Mouse (Mus musculus) stomach, postnatal 0 days (tissue): ENCODE measurements at regions not wholly inside any gene's neighbourhood (a gene's known extent, or its start where the extent isn't known, plus 50 kb on each side); places are given as distances from the start of the nearest gene placed in this dataset.

Experiments used
- ATAC-seq: fragments of 200-750 bp; cut with Nextera tagmentation; 2 replicates; pipeline ENCODE4 v1.8.0; 2017; ENCODE audit not compliant: low FRiP score, low TSS enrichment
- DNase-seq: peaks from one replicate; pipeline ENCODE4 v3.0.0-alpha.2; 2016; ENCODE audit warnings: low spot score
- H3K27ac ChIP-seq: fragments of 300-500 bp; sonication (generic); replicated peaks from 2 replicates; pipeline ENCODE4 v1.5.1; 2014; ENCODE audit warnings: mild to moderate bottlenecking, control low read depth
- H3K27me3 ChIP-seq: fragments of 300-500 bp; sonication (generic); 2 replicates; pipeline ENCODE4 v1.6.1; 2014; ENCODE audit warnings: low read length; ENCODE audit not compliant: control insufficient read depth, insufficient read depth
- H3K36me3 ChIP-seq: fragments of 300-500 bp; sonication (generic); 2 replicates; pipeline ENCODE4 v1.6.1; 2014; ENCODE audit warnings: low read length, mixed read lengths; ENCODE audit not compliant: control insufficient read depth, insufficient read depth
- H3K4me1 ChIP-seq: fragments of 300-500 bp; sonication (generic); replicated peaks from 2 replicates; pipeline ENCODE4 v1.6.1; 2014; ENCODE audit warnings: antibody characterized with exemption; ENCODE audit not compliant: control insufficient read depth, insufficient read depth
- H3K4me2 ChIP-seq: fragments of 300-500 bp; sonication (generic); replicated peaks from 2 replicates; pipeline ENCODE4 v1.6.1; 2014; ENCODE audit warnings: low read depth, mild to moderate bottlenecking, control low read depth, moderate library complexity
- H3K4me3 ChIP-seq: fragments of 300-500 bp; sonication (generic); 2 replicates; pipeline ENCODE4 v1.5.1; 2014; ENCODE audit warnings: low read depth, low read length, control low read depth
- H3K9ac ChIP-seq: fragments of 300-500 bp; sonication (generic); 2 replicates; pipeline ENCODE4 v1.6.1; 2014; ENCODE audit warnings: mild to moderate bottlenecking, low read length, control low read depth, mixed read lengths
- H3K9me3 ChIP-seq: fragments of 300-500 bp; sonication (generic); 2 replicates; pipeline ENCODE4 v1.6.1; 2016; ENCODE audit warnings: low read length; ENCODE audit not compliant: control insufficient read depth
- CTCF ChIP-seq: IDR thresholded peaks from 2 replicates; pipeline ENCODE4 v1.5.1; 2016; ENCODE audit warnings: antibody characterized with exemption, low read depth, mild to moderate bottlenecking, moderate library complexity
- EP300 ChIP-seq: optimal IDR thresholded peaks from 2 replicates; pipeline ENCODE3; 2016; ENCODE audit warnings: antibody characterized with exemption
- WGBS: fragments of 180-500 bp; shearing (Covaris S2); extraction: QIAGEN DNeasy Blood & Tissue Kit; methylation state at CpG from one replicate; pipeline ENCODE4 v1.1.7; 2014; 5-methylcytosine and 5-hydroxymethylcytosine counted together

DNA sequence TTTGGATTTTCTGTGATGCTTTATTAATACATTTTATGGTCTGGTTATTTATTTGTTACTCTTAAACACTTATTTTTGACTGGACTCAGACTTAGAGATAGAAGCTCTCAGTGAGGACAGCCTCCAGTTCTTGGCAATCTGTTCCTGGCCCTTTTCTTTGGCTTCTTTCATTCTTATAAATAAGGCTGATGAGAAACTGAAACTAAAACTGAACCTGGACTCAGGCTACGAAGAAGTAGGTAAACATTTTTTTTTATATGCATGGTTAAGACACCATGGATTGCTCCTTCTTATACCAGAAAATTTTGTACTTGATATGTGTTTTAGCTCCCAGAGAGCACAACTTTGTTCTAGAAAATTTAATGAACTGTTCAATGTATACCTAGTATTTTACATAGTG is 293.4 kb upstream of the Ndst3 start:
- Histone ChIP-seq H3K4me3 (no peak overlapping the region), H3K9me3 (no peaks in the 10 kb centered on the region), H3K36me3 (no peaks in the 10 kb centered on the region), H3K9ac (no peak overlapping the region), H3K4me1 (no peaks in the 10 kb centered on the region), H3K4me2 (peak overlapping the region; percentile 41), H3K27me3 (no peaks in the 10 kb centered on the region), H3K27ac (no peak overlapping the region)
- WGBS: 12% methylated on average over 1 of the region's 1 CpGs
- DNase-seq: no peak
- ATAC-seq: no peak
- TF ChIP-seq EP300 (no peak), CTCF (no peak)

- ATAC-seq: no peak
- H3K27me3 ChIP-seq: no peaks in the 10 kb centered on the region
- no peaks in the 10 kb centered on the region for H3K36me3 ChIP-seq
- no peak overlapping the region for H3K4me3 ChIP-seq
- H3K9me3 ChIP-seq: no peaks in the 10 kb centered on the region
- H3K4me1 ChIP-seq: no peaks in the 10 kb centered on the region
- H3K9ac ChIP-seq: no peak overlapping the region
- WGBS: 74% methylated on average over 3 of the region's 3 CpGs
- H3K27ac ChIP-seq: no peak overlapping the region
- H3K4me2 ChIP-seq: no peak overlapping the region
- TF ChIP-seq CTCF: no peak
- no peak for TF ChIP-seq EP300
- no peak for DNase-seq
Measured at GRCm38 (mm10) chr3:123999957-124000616, 309.4 kb upstream of the Ndst3 start.

DNA sequence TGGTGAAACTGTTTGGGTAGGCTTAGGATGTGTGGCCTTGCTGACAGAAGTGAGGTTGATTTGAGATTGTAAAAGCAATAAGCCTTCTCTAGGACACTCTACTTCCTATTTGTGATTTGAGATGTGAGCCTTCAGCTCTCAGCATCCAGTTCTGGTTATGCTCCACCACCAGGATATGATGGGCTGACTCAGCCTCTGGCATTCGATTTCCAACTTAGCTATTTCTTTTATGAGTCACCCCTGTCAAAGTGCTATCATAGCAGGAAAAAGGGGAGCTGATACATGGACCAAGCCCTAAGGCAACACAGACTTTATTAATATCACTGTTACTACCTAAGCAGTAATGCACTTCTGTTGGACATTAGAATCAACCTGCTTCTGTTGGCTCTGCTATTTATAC is 310.2 kb upstream of the Ndst3 start:
- peak; percentile 79 for ATAC-seq

DNA sequence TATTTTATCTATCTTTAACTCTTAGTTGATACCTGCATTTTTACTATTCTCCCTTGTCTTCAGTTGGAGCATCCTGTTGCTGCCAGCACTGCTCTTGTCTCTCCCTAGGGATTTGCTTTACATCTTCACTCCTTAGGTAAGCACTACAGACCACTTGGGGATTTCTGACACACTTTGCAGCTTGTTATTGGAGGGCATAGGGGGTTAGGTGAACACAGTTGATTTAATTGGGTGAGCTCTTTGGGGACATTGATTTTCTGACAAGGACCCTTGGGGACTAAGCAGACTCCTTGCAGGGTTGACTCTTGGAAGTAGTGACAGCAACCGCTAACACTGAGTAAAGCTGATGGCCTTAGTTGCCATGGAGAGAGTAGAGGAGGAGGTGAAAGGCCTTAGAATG is 309.0 kb upstream of the Tram1l1 start:
- H3K4me1 ChIP-seq: no peaks in the 10 kb centered on the region
- TF ChIP-seq CTCF (no peak), EP300 (no peak)
- no peaks in the 10 kb centered on the region for H3K9me3 ChIP-seq
- DNase-seq (no peak), ATAC-seq (no peak)
- WGBS: 77% methylated on average over 1 of the region's 1 CpGs
- H3K4me2 ChIP-seq: no peak overlapping the region
- no peak overlapping the region for H3K27ac ChIP-seq
- no peaks in the 10 kb centered on the region for H3K27me3 ChIP-seq
- H3K36me3 ChIP-seq: no peaks in the 10 kb centered on the region
- H3K4me3 ChIP-seq: no peak overlapping the region
- no peak overlapping the region for H3K9ac ChIP-seq

More for the DNA sequence above, 310.2 kb upstream of the Ndst3 start:
- Histone ChIP-seq H3K27ac (no peak overlapping the region), H3K27me3 (no peaks in the 10 kb centered on the region), H3K4me1 (no peaks in the 10 kb centered on the region), H3K4me3 (no peak overlapping the region), H3K9me3 (no peaks in the 10 kb centered on the region), H3K4me2 (no peak overlapping the region), H3K9ac (no peak overlapping the region), H3K36me3 (no peaks in the 10 kb centered on the region)
- 59% methylated on average over 1 of the region's 1 CpGs for WGBS
- no peak for DNase-seq
- no peak for TF ChIP-seq CTCF
- TF ChIP-seq EP300: no peak

DNA sequence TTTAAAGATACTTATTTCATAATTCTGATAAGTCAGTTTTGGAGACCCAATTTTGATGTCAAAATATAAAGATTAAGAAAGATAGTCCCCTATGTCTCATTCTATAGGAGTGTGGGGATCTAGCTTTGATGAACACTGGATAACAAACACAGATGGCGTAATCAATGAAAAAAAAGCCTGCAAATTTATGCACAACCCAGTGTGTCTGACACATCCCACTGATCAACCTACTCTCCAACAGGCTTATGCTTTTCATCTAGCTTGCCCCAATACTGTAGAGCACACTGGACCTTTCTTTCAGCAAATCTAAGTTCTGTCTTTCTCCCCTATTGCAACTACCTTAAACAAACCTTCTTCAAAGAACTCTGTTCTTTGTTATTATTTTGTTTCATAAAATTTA is 302.0 kb upstream of the Tram1l1 start:
- no peak overlapping the region for H3K27ac ChIP-seq
- H3K36me3 ChIP-seq: no peaks in the 10 kb centered on the region
- no peaks in the 10 kb centered on the region for H3K27me3 ChIP-seq
- no peak overlapping the region for H3K9ac ChIP-seq
- DNase-seq (no peak), ATAC-seq (no peak)
- WGBS: 93% methylated on average over 1 of the region's 1 CpGs
- H3K4me1 ChIP-seq: no peaks in the 10 kb centered on the region
- H3K4me3 ChIP-seq: no peak overlapping the region
- TF ChIP-seq CTCF: no peak
- no peak overlapping the region for H3K4me2 ChIP-seq
- H3K9me3 ChIP-seq: no peaks in the 10 kb centered on the region

DNA sequence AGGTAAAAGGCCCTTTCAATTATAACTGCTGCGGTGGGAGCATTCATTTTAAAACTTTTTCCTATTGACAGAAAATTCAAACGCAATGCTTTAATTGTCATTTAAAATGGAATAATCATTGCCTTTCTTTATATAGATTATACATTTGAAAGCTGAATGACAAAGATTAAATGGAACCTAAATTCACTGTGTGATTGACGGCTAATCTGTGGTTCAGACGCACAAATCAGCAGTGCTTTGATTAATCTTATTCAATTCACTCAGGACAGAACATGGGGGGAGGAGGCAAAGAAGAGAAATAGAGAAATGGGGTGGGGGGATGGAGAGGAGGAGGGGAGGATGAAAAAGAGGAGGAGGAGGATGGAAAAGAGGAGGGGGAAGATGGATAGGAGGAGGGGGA is 294.5 kb upstream of the Tram1l1 start:
- DNase-seq (no peak), ATAC-seq (no peak)
- H3K9me3 ChIP-seq: no peaks in the 10 kb centered on the region
- H3K4me3 ChIP-seq: no peak overlapping the region
- H3K36me3 ChIP-seq: no peaks in the 10 kb centered on the region
- no peak overlapping the region for H3K9ac ChIP-seq
- TF ChIP-seq EP300 (no peak), CTCF (no peak)
- WGBS: 76% methylated on average over 4 of the region's 4 CpGs
- H3K4me1 ChIP-seq: no peaks in the 10 kb centered on the region
- no peak overlapping the region for H3K4me2 ChIP-seq
- no peaks in the 10 kb centered on the region for H3K27me3 ChIP-seq
- no peak overlapping the region for H3K27ac ChIP-seq
